13 mouse cellular contexts compared by ENCODE assay signal in genomic region chr5:98650345-98650744, GRCm38 (mm10).
"Had no signal": no experiment of that assay in that cellular context is flagged by ENCODE, and none has a peak within 500 bp of the region (broad histone marks: within the 10 kb centered on the region; RNA-seq: fewer than 3 reads in every experiment).

No protein-coding gene starts in this region.

- H3K27ac ChIP-seq: intestine, embryonic 15.5 days; limb, embryonic 12.5 days; liver, embryonic 13.5 days; lung, embryonic 15.5 days; macrophage; midbrain, embryonic 12.5 days had no signal

- H3K9ac ChIP-seq: intestine, embryonic 15.5 days; limb, embryonic 12.5 days; liver, embryonic 13.5 days; liver, postnatal 0 days; lung, embryonic 15.5 days; midbrain, embryonic 12.5 days had no signal

- H3K9me3 ChIP-seq: intestine, embryonic 15.5 days; liver, embryonic 13.5 days; lung, embryonic 15.5 days; midbrain, embryonic 12.5 days had no signal

- H3K4me3 ChIP-seq: intestine, embryonic 15.5 days; limb, embryonic 12.5 days; liver, embryonic 13.5 days; lung, embryonic 15.5 days; megakaryocyte, embryonic 14.5 days; midbrain, embryonic 12.5 days had no signal

- DNase-seq: kidney, adult 18-20 months; kidney, postnatal 10 days; liver; liver, embryonic 13.5 days; liver, postnatal 0 days; lung, postnatal 14 days; thymus, postnatal 4 days had no signal

- ATAC-seq: liver, postnatal 0 days had no signal

- H3K4me1 ChIP-seq: intestine, embryonic 15.5 days; limb, embryonic 12.5 days; liver, embryonic 13.5 days; lung, embryonic 15.5 days; megakaryocyte, embryonic 14.5 days; midbrain, embryonic 12.5 days had no signal

- H3K4me2 ChIP-seq: intestine, embryonic 15.5 days; limb, embryonic 12.5 days; liver, embryonic 13.5 days; lung, embryonic 15.5 days; midbrain, embryonic 12.5 days had no signal

- H3K27me3 ChIP-seq: intestine, embryonic 15.5 days; limb, embryonic 12.5 days; liver, embryonic 13.5 days; lung, embryonic 15.5 days; megakaryocyte, embryonic 14.5 days; midbrain, embryonic 12.5 days had no signal

- H3K36me3 ChIP-seq: intestine, embryonic 15.5 days; limb, embryonic 12.5 days; liver, embryonic 13.5 days; lung, embryonic 15.5 days; midbrain, embryonic 12.5 days had no signal
